Mouse (Mus musculus) activated CD4-positive, CD25-positive, alpha-beta regulatory T cell, adult 4 months (primary cell): ENCODE results near the gene Dand5. TPM values are rescaled to one million over a fixed set of nuclear protein-coding genes. Genes with fewer than 3 reads are reported as not detected.
"Not testable (repeated sequence)": the region's sequence is repeated elsewhere in the genome, so short reads cannot be mapped to it uniquely, and the experiment has no call there.

Experiments
- ATAC-seq: one replicate; pipeline ENCODE4 v1.8.0; 2017
- polyA plus RNA-seq, 2 experiments: library from polyadenylated mRNA; unstranded; fragments of 100-300 nt; shearing (Covaris generic); gene quantifications; one replicate each; pipeline ENCODE4 v1.2.1; 2017

Gene Dand5
- polyA plus RNA-seq, 2 experiments from 2014 or later: 4.2 to 4.5 TPM

DNA sequence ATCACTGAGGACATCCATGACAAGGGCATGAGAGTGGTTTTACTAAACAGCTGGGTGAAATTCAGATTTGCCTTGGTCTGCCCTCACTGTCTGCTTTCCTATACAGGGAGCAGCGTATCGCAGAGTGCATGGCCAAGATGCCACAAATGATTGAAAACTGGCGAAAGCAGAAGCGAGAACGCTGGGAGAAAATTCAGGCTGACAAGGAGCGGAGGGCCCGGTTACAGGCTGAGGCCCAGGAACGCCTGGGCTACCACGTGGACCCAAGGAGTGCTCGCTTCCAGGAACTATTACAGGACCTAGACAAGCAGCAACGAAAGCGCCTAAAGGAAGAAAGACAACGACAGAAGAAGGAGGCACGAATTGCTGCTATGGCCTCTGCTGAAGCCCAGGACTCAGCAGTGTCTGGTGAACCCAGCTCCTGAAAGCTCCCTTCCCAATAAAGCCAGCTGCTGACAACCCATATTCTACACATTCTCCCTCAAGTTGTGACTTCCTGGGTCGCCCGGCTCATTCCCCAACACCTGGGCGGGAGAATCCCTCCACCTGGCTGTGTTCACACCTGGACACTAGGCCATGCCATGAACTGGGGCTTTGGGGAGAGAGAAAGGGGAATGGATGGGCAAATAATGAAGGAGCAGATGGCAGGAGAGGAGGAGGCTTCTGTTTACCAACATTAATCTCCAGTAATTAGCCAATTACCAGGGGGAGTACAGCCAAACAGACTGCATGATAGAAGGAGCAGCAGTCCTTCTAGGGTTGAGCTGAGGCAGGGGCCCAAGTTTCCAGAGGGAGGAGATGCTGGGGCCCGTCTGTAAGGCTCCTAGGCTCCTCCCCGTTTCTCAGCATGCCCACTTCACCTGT is 11.6 kb upstream of the Dand5 start:
- ATAC-seq: no peak

DNA sequence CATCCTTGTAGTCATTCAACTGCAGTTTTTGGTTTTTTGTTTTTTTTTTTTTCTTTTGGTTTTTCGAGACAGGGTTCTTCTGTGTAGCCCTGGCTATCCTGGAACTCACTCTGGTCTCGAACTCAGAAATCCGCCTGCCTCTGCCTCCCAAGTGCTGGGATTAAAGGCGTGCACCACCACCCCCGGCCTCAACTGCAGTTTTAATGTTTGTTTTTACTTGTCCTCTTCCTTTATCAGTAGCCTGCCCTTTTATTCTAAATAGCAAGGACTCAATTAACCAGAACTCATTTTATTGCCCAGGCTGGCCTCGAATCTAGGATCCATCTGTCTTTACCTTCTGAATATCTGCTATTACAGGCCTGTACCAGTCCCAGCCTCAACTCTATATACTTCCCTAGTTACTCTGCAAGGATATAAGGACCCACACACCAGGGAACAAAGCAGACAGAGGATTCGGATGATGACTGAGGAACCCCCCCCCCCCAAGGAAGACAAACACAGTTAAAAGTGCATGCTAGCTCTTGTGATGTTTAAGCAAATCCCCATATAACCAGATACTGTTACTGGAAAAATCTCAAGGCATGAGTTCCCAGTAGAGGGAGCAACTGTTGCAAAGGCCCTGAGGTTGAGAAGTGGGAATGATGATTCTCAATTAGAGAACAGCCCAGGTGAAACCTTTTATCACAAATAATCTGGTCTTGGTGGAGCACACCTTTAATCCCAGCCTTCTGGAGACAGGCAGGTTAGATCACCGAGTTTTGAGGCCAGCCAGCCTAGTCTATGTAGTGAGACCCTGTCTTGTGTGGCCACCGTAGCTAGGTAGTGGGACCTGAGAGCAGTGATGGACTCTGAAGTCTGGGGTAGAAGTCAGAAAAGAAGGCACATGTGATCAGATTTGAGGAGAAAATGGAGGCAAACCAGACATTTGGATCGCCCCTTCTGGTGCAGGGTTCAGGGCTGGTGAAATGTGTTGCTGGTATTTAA is 10.4 kb upstream of the Dand5 start:
- ATAC-seq: no peak

GRCm38 (mm10) chr8:84832034-84832717 is 9.6 kb upstream of the Dand5 start:
- ATAC-seq: peak; percentile 59

GRCm38 (mm10) chr8:84831490-84831889 is 8.9 kb upstream of the Dand5 start, which contains the start of gene Gadd45gip1:
Gene Gadd45gip1 (plus strand): TSS chr8:84831522.
- ATAC-seq: peak; percentile 58

DNA sequence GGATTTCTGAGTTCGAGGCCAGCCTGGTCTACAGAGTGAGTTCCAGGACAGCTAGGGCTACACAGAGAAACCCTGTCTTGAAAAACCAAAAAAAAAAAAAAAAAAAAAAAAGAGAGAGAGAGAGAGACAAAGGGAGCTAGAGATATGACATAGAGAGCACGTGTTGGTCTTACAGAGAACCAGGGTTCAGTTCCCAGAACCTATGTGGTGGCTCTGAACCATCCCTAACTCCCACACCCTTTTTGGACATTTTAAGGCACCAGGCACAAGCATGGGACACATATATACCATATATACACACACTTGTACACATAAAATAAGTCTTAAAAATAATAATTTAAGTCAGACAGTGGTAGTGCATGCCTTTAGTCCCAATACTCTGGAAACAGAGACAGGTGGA is 3.9 kb upstream of the Dand5 start:
- not testable (repeated sequence) for ATAC-seq

DNA sequence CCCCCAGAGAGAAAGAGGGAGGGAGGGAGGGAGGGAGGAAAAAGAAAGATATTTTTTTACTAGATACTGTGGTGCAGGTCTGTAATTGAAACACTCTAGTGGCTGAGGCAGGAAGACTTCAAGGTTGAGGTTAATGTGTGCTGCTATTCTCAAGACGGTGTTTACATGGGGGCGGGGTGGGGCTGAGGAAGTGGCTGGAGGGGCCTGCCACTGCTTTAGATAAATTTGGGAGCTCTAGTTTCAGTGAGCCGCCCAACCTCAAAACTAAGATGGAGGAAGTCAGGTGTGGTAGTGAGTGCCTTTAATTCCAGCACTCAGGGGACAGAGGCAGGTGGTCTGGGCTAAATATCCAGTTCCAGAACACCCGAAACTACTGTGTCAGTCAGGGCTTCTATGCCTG is 3.0 kb upstream of the Dand5 start:
- peak; percentile 88 for ATAC-seq

GRCm38 (mm10) chr8:84823653-84824052 is 1.0 kb upstream of the Dand5 start:
- peak; percentile 63 for ATAC-seq

GRCm38 (mm10) chr8:84816117-84816516 is 6.5 kb downstream of the Dand5 start:
- ATAC-seq: no peak

- ATAC-seq: peak; percentile 55
These were observed 7.1 kb downstream of the Dand5 start for GRCm38 (mm10) chr8:84815547-84815946.

DNA sequence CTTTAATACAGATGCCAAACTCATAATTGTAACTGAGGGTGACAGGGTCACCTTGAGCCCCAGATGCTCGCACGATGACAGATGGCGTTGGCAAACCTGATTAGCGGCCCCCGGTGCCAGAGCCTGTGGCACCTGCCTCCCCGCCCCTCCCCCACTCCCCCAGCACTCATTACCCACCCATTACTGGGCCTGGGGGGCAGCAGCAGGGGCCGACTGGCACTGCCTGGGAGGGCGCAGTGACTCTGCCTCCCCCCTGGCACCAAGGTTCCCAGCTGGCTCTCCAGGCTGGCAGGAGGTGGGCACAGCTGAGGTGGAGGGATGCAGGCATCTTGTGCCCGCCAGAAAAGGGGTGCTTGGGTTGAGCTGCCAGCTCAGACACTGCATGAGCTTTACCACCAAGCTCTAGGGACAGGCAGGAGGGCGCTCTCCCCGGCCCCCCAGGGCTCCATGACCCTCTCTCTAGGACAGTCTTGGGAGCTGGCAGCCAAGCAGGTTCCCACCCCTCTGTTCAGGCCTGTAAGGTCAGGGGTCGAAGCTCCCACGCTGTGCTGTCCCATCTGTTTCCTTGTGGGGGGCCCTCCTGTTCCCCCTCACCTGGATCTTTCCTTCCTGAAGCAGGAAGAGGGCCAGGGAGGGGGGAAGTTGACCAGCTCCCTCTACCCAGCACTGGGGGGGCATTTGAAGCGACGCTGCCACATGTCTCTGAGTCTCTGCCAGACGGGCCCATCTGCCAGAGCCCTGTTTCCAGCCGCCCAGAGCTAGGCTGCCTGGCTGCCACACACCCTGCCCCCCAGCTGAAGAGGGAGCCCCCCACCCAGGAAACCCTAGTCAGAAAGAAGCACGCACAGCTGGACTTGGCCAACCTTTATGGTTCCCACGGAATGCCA is 7.8 kb downstream of the Dand5 start:
- ATAC-seq: no peak

DNA sequence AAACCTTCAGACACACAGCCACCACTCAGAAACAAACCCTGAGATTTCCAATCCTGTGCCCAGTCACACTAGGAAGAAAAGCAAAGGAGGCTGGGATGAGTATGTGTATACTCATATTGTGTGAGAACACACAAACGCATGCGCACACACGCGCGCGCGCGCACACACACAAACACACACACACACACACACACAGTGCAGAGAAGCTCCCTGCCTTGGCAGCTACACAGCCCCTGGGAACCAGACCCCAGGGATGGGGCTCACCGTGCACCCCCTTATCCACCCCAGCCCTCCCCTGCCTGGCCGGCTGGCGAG is 8.4 kb downstream of the Dand5 start:
- ATAC-seq: no peak

DNA sequence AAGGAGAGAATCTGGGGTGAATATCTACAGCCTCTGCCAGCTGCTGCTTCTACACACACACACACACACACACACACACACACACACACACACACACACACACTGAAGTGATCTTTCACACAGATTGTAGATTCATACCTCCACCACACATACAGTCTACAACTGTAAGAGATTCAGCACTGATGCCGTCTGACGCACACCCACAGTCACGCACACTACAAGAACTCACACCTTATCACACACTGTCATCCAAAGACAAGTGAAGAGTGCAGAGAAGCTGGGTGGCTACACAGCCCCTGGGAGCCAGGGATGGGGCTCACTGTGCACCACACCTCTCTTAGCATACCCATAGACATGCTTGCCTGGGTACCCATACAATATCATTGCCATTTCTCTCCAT is 8.8 kb downstream of the Dand5 start:
- ATAC-seq: no peak

DNA sequence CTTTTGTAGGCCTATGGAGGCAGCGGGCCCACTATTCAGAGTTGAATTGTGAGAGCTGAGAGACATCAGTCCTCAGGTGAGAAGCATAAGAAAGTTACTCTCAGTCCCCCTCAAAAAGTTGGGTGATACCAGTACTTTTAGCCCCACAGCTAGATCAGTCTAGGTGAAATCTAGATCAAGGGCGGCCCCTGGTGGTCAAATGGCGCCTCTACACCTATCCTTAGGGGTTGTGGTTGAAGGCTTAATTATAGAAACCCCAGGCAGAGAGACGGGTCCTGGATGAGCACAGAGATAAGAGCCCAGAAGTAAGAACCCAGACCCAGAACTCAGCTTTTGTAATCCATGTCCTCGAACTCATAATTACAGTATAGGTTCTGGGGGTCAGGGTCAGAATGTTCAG is 9.6 kb downstream of the Dand5 start:
- peak; percentile 72 for ATAC-seq

- ATAC-seq: no peak
These were observed 11.3 kb downstream of the Dand5 start for GRCm38 (mm10) chr8:84811303-84811702.

GRCm38 (mm10) chr8:84810896-84811295 is 11.7 kb downstream of the Dand5 start:
- peak; percentile 61 for ATAC-seq

DNA sequence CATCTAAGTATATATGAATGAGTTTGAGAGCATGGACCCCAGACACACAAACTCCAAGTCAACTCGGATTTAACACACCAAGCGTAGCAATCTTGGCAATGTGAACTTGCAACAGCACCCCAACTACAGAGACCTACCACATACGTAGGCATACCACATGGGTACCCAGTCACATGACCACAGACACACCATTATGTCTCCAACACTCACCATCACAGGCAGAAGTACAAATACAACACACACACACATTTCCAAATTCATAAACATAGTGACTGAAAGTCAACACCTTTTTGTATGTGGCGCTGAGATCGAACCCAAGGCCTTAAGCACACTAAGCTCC is 12.7 kb downstream of the Dand5 start:
- no peak for ATAC-seq

DNA sequence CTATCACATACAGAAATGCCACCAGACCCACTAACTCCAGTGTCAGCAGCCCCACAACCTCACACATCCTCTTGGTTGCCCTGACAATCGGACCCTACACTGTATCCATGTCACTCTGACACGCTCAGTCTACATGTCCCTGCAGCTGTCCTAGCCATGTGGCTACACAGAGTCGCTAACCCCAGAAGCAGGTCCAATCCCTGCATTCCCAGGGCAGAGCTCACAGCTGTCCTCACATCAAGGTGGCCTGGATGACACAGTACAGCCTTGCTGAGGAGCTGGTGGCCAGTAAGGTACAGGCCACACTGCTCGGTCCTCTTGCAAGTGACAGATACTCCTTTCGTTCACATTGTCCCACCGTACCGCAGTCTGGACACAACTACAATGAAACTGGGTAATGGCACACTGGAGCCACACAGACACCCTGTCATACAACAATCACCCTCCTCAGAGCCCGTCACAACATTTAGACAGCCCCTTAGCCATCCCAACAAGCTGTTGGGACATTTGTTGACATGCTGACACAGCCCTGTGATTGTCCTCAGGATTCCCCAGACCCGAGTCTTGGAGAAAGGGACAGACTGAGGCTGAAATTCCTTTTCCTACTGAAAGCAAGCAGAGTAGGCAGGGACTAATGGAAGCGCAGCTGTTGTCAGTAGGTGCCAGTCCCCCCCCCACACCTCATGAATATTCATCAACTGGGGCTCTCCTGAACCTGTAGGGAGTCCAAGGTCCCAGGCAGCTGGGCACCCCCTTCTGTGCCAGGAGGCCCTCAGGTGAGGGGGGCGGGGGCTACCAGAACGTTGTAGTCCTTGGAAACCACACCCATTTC is 13.3 kb downstream of the Dand5 start:
- no peak for ATAC-seq

GRCm38 (mm10) chr8:84806031-84806430 is 16.6 kb downstream of the Dand5 start:
- no peak for ATAC-seq

- ATAC-seq: peak; percentile 14
These were observed 22.4 kb downstream of the Dand5 start, which contains the start of gene Nfix for GRCm38 (mm10) chr8:84799999-84800831. Gene Nfix (minus strand): TSS chr8:84800344.
